Comparison of ENCODE assay signal across 9 mouse cellular contexts in the genomic region with DNA sequence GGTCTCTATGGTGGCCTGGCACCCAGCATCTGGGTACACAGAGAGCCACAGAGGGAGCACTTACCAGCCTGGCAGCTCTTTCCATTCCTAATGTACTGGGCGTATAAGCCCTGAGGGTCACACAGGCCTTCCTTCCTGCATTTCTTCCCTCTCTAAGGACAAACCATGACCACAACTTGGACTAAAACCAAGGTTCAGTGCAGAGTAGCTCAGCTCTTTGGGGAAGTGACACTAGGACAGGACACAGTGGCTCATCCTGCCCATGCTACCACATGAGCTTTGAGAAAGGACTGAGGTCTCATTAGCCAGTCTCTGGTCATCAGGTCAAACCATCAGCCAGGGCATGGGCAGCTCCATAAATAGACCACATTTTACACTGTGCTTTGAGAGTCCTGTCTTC.
DNase-seq lines count a peak whose midpoint lies in the region.
"Had no signal": no experiment of that assay in that cellular context is flagged by ENCODE, and none has a peak within 500 bp of the region (broad histone marks: within the 10 kb centered on the region; RNA-seq: fewer than 3 reads in every experiment).

No protein-coding gene starts in this region.

- peak; percentile 59 for DNase-seq in adrenal gland, adult 2 months
- no peak for DNase-seq in adrenal gland, postnatal 10 days
- DNase-seq in layer of hippocampus, adult 11-12 months (ENCODE audit: low spot score) = peak; percentile 47
- no peak for DNase-seq in layer of hippocampus, adult 18-20 months (ENCODE audit: low spot score in 2 of 2)
- DNase-seq in Muller cell, postnatal 12 days (ENCODE audit: inconsistent ontology term) = peak; percentile 65
- peak; percentile 71 for DNase-seq in lung, postnatal 36 days
- no peak for DNase-seq in cerebellum, postnatal 25 days
- no peak for DNase-seq in spleen, adult 18-20 months
- DNase-seq: thymus, adult 18-20 months had no signal

Comparison
In these comparisons a context has a peak if more than half of its experiments do, and no peak if none do; other contexts are left out.
1. DNase-seq: peak in adrenal gland, adult 2 months (single experiment), layer of hippocampus, adult 11-12 months (single experiment), Muller cell, postnatal 12 days (single experiment) and lung, postnatal 36 days (single experiment); none in adrenal gland, postnatal 10 days (single experiment), layer of hippocampus, adult 18-20 months (0 of 2), cerebellum, postnatal 25 days (0 of 2) and spleen, adult 18-20 months (0 of 2).